Mouse (Mus musculus): ENCODE results near the gene Rmnd5b.
A peak's percentile ranks its signal among the peaks of the same experiment; 100 is the strongest.
"Not testable (repeated sequence)": the region's sequence is repeated elsewhere in the genome, so short reads cannot be mapped to it uniquely, and the experiment has no call there.

Gene Rmnd5b

GRCm38 (mm10) chr11:51649111-51649888 lies 13.6 kb upstream of the Rmnd5b start:
- DNase-seq (ENCODE audit: low spot score in 2 of 2): no peak

GRCm38 (mm10) chr11:51648566-51648965 lies 12.9 kb upstream of the Rmnd5b start:
- no peak for DNase-seq (ENCODE audit: low spot score in 2 of 2)

- DNase-seq (ENCODE audit: low spot score in 2 of 2): peak in 1 of 2 experiments; percentile 40
These were observed 11.3 kb upstream of the Rmnd5b start for GRCm38 (mm10) chr11:51646751-51647667.

GRCm38 (mm10) chr11:51646245-51646644 lies 10.5 kb upstream of the Rmnd5b start:
- DNase-seq (ENCODE audit: low spot score in 2 of 2): no peak

- no peak for DNase-seq (ENCODE audit: low spot score in 2 of 2)
These were observed 9.6 kb upstream of the Rmnd5b start for GRCm38 (mm10) chr11:51645293-51645692.

- peak in 1 of 2 experiments; percentile 76 for DNase-seq (ENCODE audit: low spot score in 2 of 2)
These were observed 8.5 kb upstream of the Rmnd5b start for GRCm38 (mm10) chr11:51644217-51644616.

GRCm38 (mm10) chr11:51643761-51644160 lies 8.1 kb upstream of the Rmnd5b start:
- peak in 1 of 2 experiments; percentile 52 for DNase-seq (ENCODE audit: low spot score in 2 of 2)

GRCm38 (mm10) chr11:51643202-51643601 lies 7.5 kb upstream of the Rmnd5b start:
- DNase-seq (ENCODE audit: low spot score in 2 of 2): no peak

- no peak for DNase-seq (ENCODE audit: low spot score in 2 of 2)
These were observed 5.1 kb upstream of the Rmnd5b start for GRCm38 (mm10) chr11:51640748-51641147.

GRCm38 (mm10) chr11:51638497-51638896 lies 2.8 kb upstream of the Rmnd5b start:
- DNase-seq (ENCODE audit: low spot score in 2 of 2): no peak

GRCm38 (mm10) chr11:51637971-51638414 lies 2.3 kb upstream of the Rmnd5b start:
- DNase-seq (ENCODE audit: low spot score in 2 of 2): peak; percentile 57 to 68

GRCm38 (mm10) chr11:51636323-51636684 lies 608 bp upstream of the Rmnd5b start:
- DNase-seq (ENCODE audit: low spot score in 2 of 2): peak; percentile 55 to 81

- no peak for DNase-seq (ENCODE audit: low spot score in 2 of 2)
These were observed 570 bp downstream of the Rmnd5b start for GRCm38 (mm10) chr11:51635127-51635524.

- DNase-seq (ENCODE audit: low spot score in 2 of 2): no peak
These were observed 2.0 kb downstream of the Rmnd5b start for GRCm38 (mm10) chr11:51633721-51634120.

GRCm38 (mm10) chr11:51633200-51633599 lies 2.5 kb downstream of the Rmnd5b start:
- not testable (repeated sequence) for DNase-seq (ENCODE audit: low spot score in 2 of 2)

GRCm38 (mm10) chr11:51632130-51632753 lies 3.5 kb downstream of the Rmnd5b start:
- DNase-seq (ENCODE audit: low spot score in 2 of 2): no peak

GRCm38 (mm10) chr11:51629651-51630314 lies 5.9 kb downstream of the Rmnd5b start:
- no peak for DNase-seq (ENCODE audit: low spot score in 2 of 2)

- DNase-seq (ENCODE audit: low spot score in 2 of 2): no peak
These were observed 7.8 kb downstream of the Rmnd5b start for GRCm38 (mm10) chr11:51627907-51628306.

GRCm38 (mm10) chr11:51627425-51627824 lies 8.3 kb downstream of the Rmnd5b start:
- no peak for DNase-seq (ENCODE audit: low spot score in 2 of 2)

GRCm38 (mm10) chr11:51625187-51625820 lies 10.4 kb downstream of the Rmnd5b start:
- no peak for DNase-seq (ENCODE audit: low spot score in 2 of 2)

- DNase-seq (ENCODE audit: low spot score in 2 of 2): no peak
These were observed 12.7 kb downstream of the Rmnd5b start for GRCm38 (mm10) chr11:51622971-51623491.

Measured in spleen, postnatal 10 days (tissue).